Mouse (Mus musculus) stomach, postnatal 0 days (tissue): ENCODE results near the gene Wdr74. TPM values are rescaled to one million over a fixed set of nuclear protein-coding genes. Genes with fewer than 3 reads are reported as not detected.

ENCODE experiments used
- ATAC-seq: fragments of 200-750 bp; cut with Nextera tagmentation; 2 replicates; pipeline ENCODE4 v1.8.0; 2017; ENCODE audit not compliant: low FRiP score, low TSS enrichment
- DNase-seq: peaks from one replicate; pipeline ENCODE4 v3.0.0-alpha.2; 2016; ENCODE audit warnings: low spot score
- H3K27ac ChIP-seq: fragments of 300-500 bp; sonication (generic); replicated peaks from 2 replicates; pipeline ENCODE4 v1.5.1; 2014; ENCODE audit warnings: mild to moderate bottlenecking, control low read depth
- H3K27me3 ChIP-seq: fragments of 300-500 bp; sonication (generic); 2 replicates; pipeline ENCODE4 v1.6.1; 2014; ENCODE audit warnings: low read length; ENCODE audit not compliant: control insufficient read depth, insufficient read depth
- H3K36me3 ChIP-seq: fragments of 300-500 bp; sonication (generic); 2 replicates; pipeline ENCODE4 v1.6.1; 2014; ENCODE audit warnings: low read length, mixed read lengths; ENCODE audit not compliant: control insufficient read depth, insufficient read depth
- H3K4me1 ChIP-seq: fragments of 300-500 bp; sonication (generic); replicated peaks from 2 replicates; pipeline ENCODE4 v1.6.1; 2014; ENCODE audit warnings: antibody characterized with exemption; ENCODE audit not compliant: control insufficient read depth, insufficient read depth
- H3K4me2 ChIP-seq: fragments of 300-500 bp; sonication (generic); replicated peaks from 2 replicates; pipeline ENCODE4 v1.6.1; 2014; ENCODE audit warnings: low read depth, mild to moderate bottlenecking, control low read depth, moderate library complexity
- H3K4me3 ChIP-seq: fragments of 300-500 bp; sonication (generic); 2 replicates; pipeline ENCODE4 v1.5.1; 2014; ENCODE audit warnings: low read depth, low read length, control low read depth
- H3K9ac ChIP-seq: fragments of 300-500 bp; sonication (generic); 2 replicates; pipeline ENCODE4 v1.6.1; 2014; ENCODE audit warnings: mild to moderate bottlenecking, low read length, control low read depth, mixed read lengths
- H3K9me3 ChIP-seq: fragments of 300-500 bp; sonication (generic); 2 replicates; pipeline ENCODE4 v1.6.1; 2016; ENCODE audit warnings: low read length; ENCODE audit not compliant: control insufficient read depth
- CTCF ChIP-seq: IDR thresholded peaks from 2 replicates; pipeline ENCODE4 v1.5.1; 2016; ENCODE audit warnings: antibody characterized with exemption, low read depth, mild to moderate bottlenecking, moderate library complexity
- EP300 ChIP-seq: optimal IDR thresholded peaks from 2 replicates; pipeline ENCODE3; 2016; ENCODE audit warnings: antibody characterized with exemption
- WGBS: fragments of 180-500 bp; shearing (Covaris S2); extraction: QIAGEN DNeasy Blood & Tissue Kit; methylation state at CpG from one replicate; pipeline ENCODE4 v1.1.7; 2014; 5-methylcytosine and 5-hydroxymethylcytosine counted together
- polyA plus RNA-seq: library from polyadenylated mRNA; unstranded; fragments of >200 nt; fragmentation: Nextera tagmentation; extraction: Ambion mirVana; gene quantifications from 2 replicates; pipeline ENCODE4 v1.2.1, GENCODE M21; 2015

The Wdr74 gene
- polyA plus RNA-seq, 1 experiment from 2014 or later, result 55.7 TPM

- no peaks in the 10 kb centered on the region for H3K9me3 ChIP-seq
- peak overlapping the region; percentile 82 for H3K4me3 ChIP-seq
- WGBS, result 38% methylated on average over 6 of the region's 6 CpGs
- peak overlapping the region; percentile 98 for H3K4me2 ChIP-seq
- DNase-seq, result no peak
- H3K27ac ChIP-seq, result peak overlapping the region; percentile 98
- ATAC-seq, result no peak
- H3K27me3 ChIP-seq, result no peaks in the 10 kb centered on the region
- TF ChIP-seq EP300 (no peak), CTCF (no peak)
- H3K4me1 ChIP-seq, result peaks cover 4% of the 10 kb centered on the region; the same call in 1 of the 2 replicates
- H3K9ac ChIP-seq, result peak overlapping the region; percentile 95; the same call in 1 of the 2 replicates
- peaks cover 5% of the 10 kb centered on the region for H3K36me3 ChIP-seq
These were observed 37.8 kb downstream of the Wdr74 start for GRCm38 (mm10) chr19:8773409-8773808.

GRCm38 (mm10) chr19:8774086-8774835, 38.6 kb downstream of the Wdr74 start, which contains the start of gene Tmem179b:
TSS of gene Tmem179b (minus strand) at chr19:8774467.
- ATAC-seq (peak; percentile 91), DNase-seq (peak; percentile 97)
- Histone ChIP-seq H3K4me2 (peak within 1 kb of the TSS; percentile 98), H3K27me3 (no peaks in the 10 kb centered on the region), H3K9ac (peak within 1 kb of the TSS; percentile 95), H3K9me3 (no peaks in the 10 kb centered on the region), H3K4me3 (peak within 1 kb of the TSS; percentile 82), H3K4me1 (peaks cover 4% of the 10 kb centered on the region; the same call in 1 of the 2 replicates), H3K27ac (peak within 1 kb of the TSS; percentile 98), H3K36me3 (peaks cover 3% of the 10 kb centered on the region; the same call in 1 of the 2 replicates)
- WGBS, result 0% methylated on average over 55 of the region's 68 CpGs
- TF ChIP-seq EP300, result peak; percentile 72
- TF ChIP-seq CTCF, result no peak

- Histone ChIP-seq H3K4me1 (peaks cover 4% of the 10 kb centered on the region; the same call in 1 of the 2 replicates), H3K9me3 (no peaks in the 10 kb centered on the region), H3K9ac (peak overlapping the region; percentile 95), H3K27ac (peak overlapping the region; percentile 98), H3K36me3 (peaks cover 3% of the 10 kb centered on the region; the same call in 1 of the 2 replicates), H3K4me2 (peak overlapping the region; percentile 98), H3K4me3 (peak overlapping the region; percentile 82), H3K27me3 (no peaks in the 10 kb centered on the region)
- DNase-seq (no peak), ATAC-seq (no peak; the same call in 1 of the 2 replicates)
- under 1% methylated on average over 20 of the region's 20 CpGs for WGBS
- no peak for TF ChIP-seq CTCF
- no peak for TF ChIP-seq EP300
These were observed 39.4 kb downstream of the Wdr74 start for GRCm38 (mm10) chr19:8774951-8775421.

- Histone ChIP-seq H3K4me3 (peak within 1 kb of the TSS; percentile 71), H3K36me3 (peaks cover 6% of the 10 kb centered on the region; the same call in 1 of the 2 replicates), H3K27ac (peak within 1 kb of the TSS; percentile 75), H3K4me2 (peak within 1 kb of the TSS; percentile 72), H3K9me3 (no peaks in the 10 kb centered on the region), H3K27me3 (no peaks in the 10 kb centered on the region), H3K9ac (peak within 1 kb of the TSS; percentile 76), H3K4me1 (no peaks in the 10 kb centered on the region)
- peak; percentile 99 for ATAC-seq
- TF ChIP-seq CTCF (peak; percentile 60), EP300 (no peak)
- WGBS, result under 1% methylated on average over 32 of the region's 32 CpGs
- DNase-seq, result peak; percentile 97
These were observed 50.6 kb downstream of the Wdr74 start, which contains the start of gene Taf6l for GRCm38 (mm10) chr19:8786008-8786781. TSS of gene Taf6l (minus strand) at chr19:8786417.

- no peak for ATAC-seq
- no peak overlapping the region for H3K4me3 ChIP-seq
- no peaks in the 10 kb centered on the region for H3K27me3 ChIP-seq
- H3K36me3 ChIP-seq, result peaks cover 4% of the 10 kb centered on the region; the same call in 1 of the 2 replicates
- H3K4me2 ChIP-seq, result no peak overlapping the region
- 21% methylated on average over 3 of the region's 3 CpGs for WGBS
- DNase-seq, result no peak
- no peaks in the 10 kb centered on the region for H3K9me3 ChIP-seq
- H3K4me1 ChIP-seq, result no peaks in the 10 kb centered on the region
- no peak overlapping the region for H3K27ac ChIP-seq
- TF ChIP-seq EP300 (no peak), CTCF (no peak)
- no peak overlapping the region for H3K9ac ChIP-seq
These were observed 52.9 kb downstream of the Wdr74 start for GRCm38 (mm10) chr19:8788521-8788920.
